Mouse (Mus musculus): ENCODE measurements around the gene Lrrc45. TPM values are rescaled to one million over a fixed set of nuclear protein-coding genes. Genes with fewer than 3 reads are reported as not detected.

Gene Lrrc45
- total RNA-seq, 2 experiments from 2014 or later, result 7.2 to 21.0 TPM

DNA sequence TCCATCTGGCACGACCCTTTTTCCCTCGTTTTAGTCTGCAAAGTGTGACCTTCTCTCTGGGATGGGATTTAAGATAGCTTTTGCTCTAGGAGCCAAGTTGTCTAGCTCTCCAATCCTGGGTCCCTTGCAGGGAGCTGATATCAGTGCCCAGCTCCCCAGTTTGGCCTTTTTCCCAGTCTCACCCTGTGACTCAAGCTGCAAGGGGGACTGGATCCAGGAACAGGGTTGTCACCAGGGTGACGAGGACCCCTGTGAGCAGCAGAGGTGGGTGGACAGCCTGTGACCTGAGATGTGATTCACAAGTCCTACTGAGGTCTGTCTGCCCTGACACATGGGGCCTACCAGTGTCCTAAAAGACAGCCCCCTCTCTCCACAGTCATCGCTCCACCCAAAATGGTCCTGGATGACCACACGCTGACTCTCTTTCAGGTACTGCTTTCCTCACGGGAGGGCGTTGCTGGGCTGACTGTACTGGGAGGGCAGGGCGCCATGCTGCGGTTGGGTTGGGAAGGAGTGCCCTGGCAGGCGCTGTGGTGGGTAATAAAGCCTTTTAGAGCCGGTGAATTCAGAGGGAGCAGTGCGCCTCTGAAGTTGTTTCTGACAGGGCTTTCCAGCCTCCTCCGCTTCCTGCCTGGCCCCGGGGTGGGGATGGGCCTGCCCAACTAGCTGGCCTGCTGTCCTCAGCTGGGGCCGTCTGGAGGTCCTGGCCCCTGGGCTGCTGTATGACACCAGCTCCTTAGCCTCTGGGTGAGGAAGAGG, 9.8 kb upstream of the Lrrc45 start:
- no peak for ATAC-seq (ENCODE audit: poor library complexity, severe bottlenecking)

GRCm38 (mm10) chr11:120704486-120705325, 9.0 kb upstream of the Lrrc45 start:
- ATAC-seq (ENCODE audit: poor library complexity, severe bottlenecking), result no peak

DNA sequence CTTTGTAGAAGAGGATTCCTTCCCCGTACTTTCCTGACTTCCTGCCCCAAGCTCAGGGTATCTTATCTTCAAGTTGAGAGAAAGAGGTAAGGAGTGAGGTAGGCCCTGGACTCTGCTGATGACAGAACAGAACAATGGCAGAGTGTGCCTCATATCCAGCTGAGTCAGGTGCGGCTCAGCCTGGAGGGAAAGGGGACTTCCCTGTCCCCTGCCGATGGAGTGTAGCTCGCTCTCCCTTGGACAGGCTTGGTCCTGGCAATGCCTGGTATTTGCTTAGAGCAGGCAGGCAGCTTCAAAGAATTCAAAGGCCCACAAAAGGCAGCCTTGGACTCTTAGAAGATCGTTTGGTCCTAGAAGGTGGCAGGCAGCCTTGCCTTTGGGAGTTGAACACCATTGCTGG, 7.6 kb upstream of the Lrrc45 start:
- no peak for ATAC-seq (ENCODE audit: poor library complexity, severe bottlenecking)

GRCm38 (mm10) chr11:120707225-120707624, 6.5 kb upstream of the Lrrc45 start:
- no peak for ATAC-seq (ENCODE audit: poor library complexity, severe bottlenecking)

GRCm38 (mm10) chr11:120707969-120708368, 5.8 kb upstream of the Lrrc45 start:
- ATAC-seq (ENCODE audit: poor library complexity, severe bottlenecking), result no peak

DNA sequence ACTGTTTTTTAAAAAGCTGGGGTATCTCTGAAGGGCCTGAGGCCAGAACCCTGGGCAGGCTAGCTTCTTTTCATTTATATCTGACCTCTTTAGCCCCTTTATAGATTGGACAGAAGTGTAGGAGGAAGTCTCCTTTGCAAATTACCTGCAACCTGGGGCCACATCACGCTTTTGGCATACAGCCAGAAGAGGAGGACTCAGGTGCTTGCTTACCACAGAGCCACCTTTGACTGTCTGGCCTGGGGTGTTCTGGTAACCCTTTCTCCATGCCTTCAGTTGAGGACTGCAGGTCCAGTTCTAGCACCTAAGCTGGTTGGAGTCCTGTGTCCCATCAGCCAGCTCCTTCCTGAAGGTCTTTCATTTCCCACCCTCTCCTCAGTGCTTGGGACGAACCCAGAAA, 4.2 kb upstream of the Lrrc45 start:
- ATAC-seq (ENCODE audit: poor library complexity, severe bottlenecking), result no peak

- no peak for ATAC-seq (ENCODE audit: poor library complexity, severe bottlenecking)
These were observed 3.1 kb upstream of the Lrrc45 start for GRCm38 (mm10) chr11:120710672-120711071.

DNA sequence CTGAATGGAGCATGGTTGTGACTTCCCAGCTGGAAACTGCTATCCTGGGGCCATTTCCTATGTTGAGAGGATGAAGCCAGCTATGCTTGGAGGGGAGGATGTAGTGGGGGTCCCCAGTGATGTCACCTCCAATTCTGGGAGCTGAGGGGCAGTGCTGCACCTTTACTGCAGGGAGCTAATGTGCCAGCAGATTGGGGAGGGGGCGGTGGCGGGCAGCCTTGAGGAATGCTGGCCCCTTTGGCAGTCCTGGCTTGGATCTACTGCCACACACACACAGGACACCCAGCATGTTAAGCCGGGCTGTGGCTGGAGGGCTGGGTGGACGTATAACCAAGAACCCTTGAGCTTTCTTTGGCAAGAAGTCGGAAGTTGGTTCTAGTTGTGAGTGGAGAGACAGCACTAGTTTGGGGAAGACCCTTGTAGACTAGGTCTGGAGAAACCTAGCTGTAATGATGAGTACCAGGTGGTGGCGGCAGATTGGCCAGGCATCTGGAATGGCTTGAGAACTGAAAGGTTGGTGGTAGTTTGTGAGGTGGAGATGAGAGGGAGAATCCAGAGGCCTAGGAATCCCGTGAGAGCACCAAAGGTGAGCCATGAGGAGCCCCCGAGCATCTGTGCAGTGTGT, 1.6 kb upstream of the Lrrc45 start:
- ATAC-seq (ENCODE audit: poor library complexity, severe bottlenecking), result no peak

GRCm38 (mm10) chr11:120712771-120713568, 755 bp upstream of the Lrrc45 start:
- peak; percentile 36 for ATAC-seq (ENCODE audit: poor library complexity, severe bottlenecking)

GRCm38 (mm10) chr11:120714546-120714945, 821 bp downstream of the Lrrc45 start:
- ATAC-seq (ENCODE audit: poor library complexity, severe bottlenecking), result no peak

- no peak for ATAC-seq (ENCODE audit: poor library complexity, severe bottlenecking)
These were observed 1.4 kb downstream of the Lrrc45 start for GRCm38 (mm10) chr11:120715131-120715530.

GRCm38 (mm10) chr11:120719242-120719641, 5.5 kb downstream of the Lrrc45 start:
- ATAC-seq (ENCODE audit: poor library complexity, severe bottlenecking), result no peak

GRCm38 (mm10) chr11:120719841-120720376, 6.2 kb downstream of the Lrrc45 start:
- no peak for ATAC-seq (ENCODE audit: poor library complexity, severe bottlenecking)

GRCm38 (mm10) chr11:120720450-120720849, 6.7 kb downstream of the Lrrc45 start:
- peak; percentile 94 for ATAC-seq (ENCODE audit: poor library complexity, severe bottlenecking)

GRCm38 (mm10) chr11:120721124-120722066, 7.7 kb downstream of the Lrrc45 start, which contains the start of gene Rac3:
TSS of gene Rac3 (plus strand) at chr11:120721470.
- ATAC-seq (ENCODE audit: poor library complexity, severe bottlenecking), result peak; percentile 42

DNA sequence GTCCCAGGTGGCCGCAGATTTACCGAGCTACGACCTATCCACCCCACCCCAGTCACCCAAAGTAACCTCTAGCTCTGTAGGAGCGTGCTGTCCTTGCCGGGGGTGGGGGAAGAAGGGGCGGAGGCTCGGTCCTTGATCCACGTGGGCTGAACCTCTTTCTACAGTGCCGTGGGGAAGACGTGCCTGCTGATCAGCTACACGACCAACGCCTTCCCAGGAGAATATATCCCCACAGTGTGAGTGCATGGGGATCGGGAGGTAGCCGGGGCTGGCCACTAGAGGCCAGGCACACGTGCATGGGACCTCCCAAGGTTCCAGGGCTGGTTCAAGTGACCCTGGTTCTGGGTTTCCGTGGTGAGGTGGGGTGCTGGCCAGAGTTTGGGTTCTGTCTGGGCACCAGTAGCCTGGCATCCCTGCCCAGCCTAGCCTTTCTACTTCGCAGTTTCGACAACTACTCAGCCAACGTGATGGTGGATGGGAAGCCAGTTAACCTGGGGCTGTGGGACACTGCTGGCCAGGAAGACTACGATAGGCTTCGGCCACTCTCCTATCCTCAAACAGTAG, 8.4 kb downstream of the Lrrc45 start:
- ATAC-seq (ENCODE audit: poor library complexity, severe bottlenecking), result no peak

DNA sequence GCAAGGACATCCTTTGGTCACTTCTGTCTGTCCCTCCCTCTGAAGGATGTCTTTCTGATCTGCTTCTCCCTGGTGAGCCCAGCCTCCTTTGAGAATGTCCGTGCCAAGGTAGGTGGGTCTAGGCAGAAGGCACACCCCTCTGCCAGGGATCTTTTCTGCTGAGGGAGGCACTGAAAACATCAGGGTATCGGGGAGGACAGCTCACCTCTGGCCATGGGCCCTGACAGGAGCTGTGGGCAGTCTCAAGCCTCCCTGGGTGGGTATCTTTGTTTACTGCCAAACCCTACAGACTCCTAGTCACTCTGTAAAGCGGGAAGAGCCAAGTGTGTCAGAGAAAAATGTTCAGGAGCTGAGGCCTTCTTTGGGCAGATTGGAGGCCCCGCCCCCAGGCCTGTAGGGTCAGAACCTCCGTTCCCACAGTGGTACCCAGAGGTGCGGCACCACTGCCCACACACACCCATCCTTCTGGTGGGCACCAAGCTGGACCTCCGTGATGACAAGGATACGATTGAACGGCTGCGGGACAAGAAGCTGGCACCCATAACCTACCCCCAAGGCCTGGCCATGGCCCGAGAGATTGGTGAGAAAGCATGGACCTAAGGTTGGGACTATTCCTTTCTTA, 9.1 kb downstream of the Lrrc45 start:
- ATAC-seq (ENCODE audit: poor library complexity, severe bottlenecking), result no peak

DNA sequence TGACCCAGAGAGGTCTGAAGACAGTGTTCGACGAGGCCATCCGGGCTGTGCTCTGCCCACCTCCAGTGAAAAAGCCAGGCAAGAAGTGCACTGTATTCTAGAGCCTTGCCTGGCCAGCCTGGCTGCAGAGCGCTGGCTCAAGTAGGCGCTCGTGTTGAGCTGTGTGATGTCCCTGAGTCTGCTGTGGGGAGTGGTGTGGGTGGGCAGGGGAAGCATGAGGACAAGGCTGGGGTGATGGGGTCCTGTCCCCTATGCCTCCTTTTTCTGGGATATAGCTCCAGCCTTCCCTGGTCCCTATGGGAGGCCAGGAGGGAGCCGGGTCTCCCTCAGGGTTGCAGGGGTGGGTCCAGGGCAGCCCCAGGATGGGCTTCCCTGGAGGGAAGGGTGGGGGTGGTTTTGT, 9.8 kb downstream of the Lrrc45 start:
- no peak for ATAC-seq (ENCODE audit: poor library complexity, severe bottlenecking)

All from megakaryocyte, adult 5-6 weeks (primary cell).